Mouse (Mus musculus) layer of hippocampus, postnatal 25 days (tissue): ENCODE measurements around the gene Nnat. TPM values are rescaled to one million over a fixed set of nuclear protein-coding genes. Genes with fewer than 3 reads are reported as not detected.
"Not testable (repeated sequence)": the region's sequence is repeated elsewhere in the genome, so short reads cannot be mapped to it uniquely, and the experiment has no call there.

Experiments used
- DNase-seq, 2 experiments: peaks; one replicate each; pipeline ENCODE4 v3.0.0; 2022; ENCODE audit warnings: mixed read lengths in 2 of 2, low spot score in 1 of 2; ENCODE audit errors: extremely low spot score in 1 of 2
- total RNA-seq, 2 experiments: library from RNA; stranded (reverse); gene quantifications; 2 replicates each; pipeline ENCODE4 v1.2.3; 2021

Nnat gene
- total RNA-seq, 2 experiments from 2014 or later = 534 to 747 TPM

- no peak for DNase-seq
Observed at GRCm38 (mm10) chr2:157550292-157550691, 9.6 kb upstream of the Nnat start.

- DNase-seq = no peak
Observed at GRCm38 (mm10) chr2:157552158-157552886, 7.6 kb upstream of the Nnat start.

GRCm38 (mm10) chr2:157556074-157556698 lies 3.7 kb upstream of the Nnat start:
- DNase-seq = no peak

- DNase-seq = no peak
Observed at GRCm38 (mm10) chr2:157558051-157558450, 1.8 kb upstream of the Nnat start.

GRCm38 (mm10) chr2:157558520-157558919 lies 1.4 kb upstream of the Nnat start:
- DNase-seq = no peak

GRCm38 (mm10) chr2:157559440-157559839 lies 438 bp upstream of the Nnat start:
- DNase-seq = no peak

- DNase-seq = no peak
Observed at GRCm38 (mm10) chr2:157560302-157560701, 424 bp downstream of the Nnat start.

- DNase-seq = peak in 1 of 2 experiments; percentile 54
Observed at GRCm38 (mm10) chr2:157561165-157561836, 1.4 kb downstream of the Nnat start.

- DNase-seq = no peak
Observed at GRCm38 (mm10) chr2:157563031-157563430, 3.2 kb downstream of the Nnat start.

GRCm38 (mm10) chr2:157564723-157565122 lies 4.8 kb downstream of the Nnat start:
- peak in 1 of 2 experiments; percentile 0 for DNase-seq

- peak in 1 of 2 experiments; percentile 3 for DNase-seq
Observed at GRCm38 (mm10) chr2:157565446-157565845, 5.6 kb downstream of the Nnat start.

GRCm38 (mm10) chr2:157565898-157566259 lies 6.0 kb downstream of the Nnat start:
- no peak for DNase-seq

GRCm38 (mm10) chr2:157566260-157566952 lies 6.5 kb downstream of the Nnat start:
- DNase-seq = peak; percentile 83 to 87

GRCm38 (mm10) chr2:157567235-157567961 lies 7.5 kb downstream of the Nnat start:
- DNase-seq = peak in 1 of 2 experiments; percentile 1

- peak in 1 of 2 experiments; percentile 1 for DNase-seq
Observed at GRCm38 (mm10) chr2:157568881-157569280, 9.0 kb downstream of the Nnat start.

- peak in 1 of 2 experiments; percentile 3 for DNase-seq
Observed at GRCm38 (mm10) chr2:157569796-157570485, 10.1 kb downstream of the Nnat start.

- peak in 1 of 2 experiments; percentile 68 for DNase-seq
Observed at GRCm38 (mm10) chr2:157571224-157571832, 11.4 kb downstream of the Nnat start, which contains the start of gene Blcap. Gene Blcap, minus strand, starts transcription at chr2:157571274.

GRCm38 (mm10) chr2:157572786-157573185 lies 12.9 kb downstream of the Nnat start:
- DNase-seq = peak in 1 of 2 experiments; percentile 3

GRCm38 (mm10) chr2:157585351-157585750 lies 25.5 kb downstream of the Nnat start:
- not testable (repeated sequence) for DNase-seq
